Mouse (Mus musculus): ENCODE measurements around the gene Prkcg.

- no peak for TF ChIP-seq ZNF384 (IDR thresholded peaks at IDR 0.05; ENCODE audit: low read depth, low read length)
- peak; percentile 15 to 60; a peak in 3 of 4 replicates for TF ChIP-seq CTCF (conservative IDR thresholded peaks at IDR 0.05 in 1 of 2, IDR thresholded peaks at IDR 0.05 in 1 of 2; ENCODE audit: low read depth in 2 of 2, low read length in 2 of 2)
- TF ChIP-seq ZC3H11A (IDR thresholded peaks at IDR 0.05; ENCODE audit: low read depth, low read length), result no peak
- no peak for TF ChIP-seq TCF12 (IDR thresholded peaks at IDR 0.05; ENCODE audit: low read depth, low read length)
- 0 out of 2 replicates have a peak, but pooled peaks have one; percentile 10 for TF ChIP-seq SIN3A (IDR thresholded peaks at IDR 0.05; ENCODE audit: low read length)
- no peak for TF ChIP-seq POLR2A (IDR thresholded peaks at IDR 0.05; ENCODE audit: low read depth, low read length)
Observed at GRCm38 (mm10) chr7:3339010-3339409, 50.0 kb downstream of the Prkcg start.
